Mouse (Mus musculus) heart, adult 2 months (tissue): ENCODE measurements around the gene Fes.

ENCODE experiments used
- CTCF ChIP-seq: fragments of 200-600 bp; IDR thresholded peaks from 2 replicates; pipeline ENCODE4 v1.8.1; 2022; ENCODE audit warnings: antibody characterized with exemption, mild to moderate bottlenecking, moderate library complexity
- POLR2A ChIP-seq: fragments of 200-500 bp; IDR thresholded peaks from 2 replicates; pipeline ENCODE4 v1.6.1; 2011; ENCODE audit warnings: mild to moderate bottlenecking, low read depth, low read length, control low read depth; ENCODE audit not compliant: insufficient read depth

- TF ChIP-seq CTCF, result no peak
- no peak for TF ChIP-seq POLR2A
These were observed 10.2 kb upstream of the Fes start for GRCm38 (mm10) chr7:80397986-80398385.
